Mouse (Mus musculus): ENCODE data around the gene Plin2.
"Not testable (repeated sequence)": the region's sequence is repeated elsewhere in the genome, so short reads cannot be mapped to it uniquely, and the experiment has no call there.

Gene Plin2

DNA sequence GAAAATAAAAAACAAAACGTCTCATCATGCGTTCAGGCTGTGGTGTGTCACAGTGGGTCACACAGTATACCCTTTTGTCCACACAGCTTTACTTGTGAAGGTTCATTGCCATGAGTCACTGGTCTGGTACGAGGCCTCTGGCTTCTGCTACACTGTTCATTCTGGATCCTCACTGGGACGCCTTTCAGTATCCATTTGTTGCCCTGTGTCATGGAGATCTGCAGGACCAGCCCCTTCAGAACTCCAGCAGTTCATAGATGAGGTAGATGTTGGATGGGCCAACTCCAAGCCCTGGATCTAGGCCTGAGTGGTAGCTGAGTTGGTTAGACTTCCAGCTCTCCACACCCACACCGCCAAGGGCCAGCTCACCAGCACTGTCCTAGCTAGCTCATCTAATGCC lies 13.9 kb upstream of the Plin2 start:
- DNase-seq (ENCODE audit: extremely low spot score), result no peak

GRCm38 (mm10) chr4:86683280-86683679 lies 13.4 kb upstream of the Plin2 start:
- no peak for DNase-seq (ENCODE audit: extremely low spot score)

DNA sequence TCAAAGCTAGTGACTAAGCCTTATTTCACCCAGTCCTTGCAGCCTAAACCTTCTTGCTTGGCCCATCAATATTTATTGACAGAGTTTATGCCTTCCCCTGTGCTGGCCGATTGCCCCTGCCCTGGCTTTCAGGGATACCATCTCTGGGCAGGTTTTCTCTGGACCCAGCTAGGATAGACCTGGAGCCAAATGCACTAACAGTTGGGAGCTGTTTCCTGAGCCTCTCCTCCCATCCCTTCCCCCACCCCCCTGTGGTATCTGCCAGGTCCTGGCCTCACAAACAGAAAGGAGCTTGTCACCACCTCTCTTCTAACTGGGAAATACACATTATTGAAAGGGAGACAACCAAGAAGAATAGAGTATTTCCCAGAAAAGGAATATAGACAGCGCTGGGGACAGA lies 12.0 kb upstream of the Plin2 start:
- DNase-seq (ENCODE audit: extremely low spot score), result no peak

GRCm38 (mm10) chr4:86681421-86681820 lies 11.6 kb upstream of the Plin2 start:
- no peak for DNase-seq (ENCODE audit: extremely low spot score)

- DNase-seq (ENCODE audit: extremely low spot score), result no peak
These were observed 9.8 kb upstream of the Plin2 start for GRCm38 (mm10) chr4:86679686-86680085.

GRCm38 (mm10) chr4:86676756-86677155 lies 6.9 kb upstream of the Plin2 start:
- no peak for DNase-seq (ENCODE audit: extremely low spot score)

DNA sequence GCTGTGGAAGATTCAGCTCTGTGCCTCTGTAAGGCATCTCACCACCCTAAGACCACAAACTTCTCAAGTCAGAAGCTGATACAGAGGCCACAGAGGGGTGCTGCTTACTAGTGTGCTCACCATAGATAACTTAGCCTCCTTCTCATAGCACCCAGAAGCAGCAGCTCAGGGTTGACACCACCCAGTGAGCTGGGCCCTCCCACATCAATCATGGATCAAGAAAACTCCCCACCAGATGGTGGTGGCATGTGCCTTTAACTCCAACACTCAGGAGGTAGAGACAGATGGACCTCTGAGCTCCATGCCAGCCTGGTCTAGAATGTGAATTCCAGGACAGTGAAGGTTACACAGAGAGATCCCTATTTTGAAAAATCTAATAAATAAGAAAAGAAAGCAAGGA lies 4.9 kb upstream of the Plin2 start:
- not testable (repeated sequence) for DNase-seq (ENCODE audit: extremely low spot score)

- DNase-seq (ENCODE audit: extremely low spot score), result not testable (repeated sequence)
These were observed 4.3 kb upstream of the Plin2 start for GRCm38 (mm10) chr4:86674150-86674549.

DNA sequence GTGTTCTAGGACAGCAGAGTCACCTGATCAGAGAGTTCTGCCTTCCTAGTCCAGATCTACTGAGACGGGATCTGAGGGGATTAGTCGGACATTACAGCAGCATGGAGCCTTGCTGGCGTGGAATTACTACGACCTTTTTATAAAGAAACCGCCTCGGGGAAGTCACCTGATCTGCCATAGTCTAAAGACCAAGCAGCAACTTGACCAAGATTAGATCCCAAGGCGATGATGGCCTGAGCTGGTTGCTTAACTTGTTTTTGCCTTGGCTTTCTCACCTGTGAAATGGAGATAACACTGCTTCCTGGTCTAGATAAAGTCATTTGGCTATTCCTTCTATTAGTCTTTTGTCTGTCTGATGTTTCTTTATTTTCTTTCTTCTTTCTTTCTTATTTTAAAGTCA lies 2.6 kb upstream of the Plin2 start:
- DNase-seq (ENCODE audit: extremely low spot score), result no peak

GRCm38 (mm10) chr4:86671803-86672202 lies 1.9 kb upstream of the Plin2 start:
- DNase-seq (ENCODE audit: extremely low spot score), result peak; percentile 47

DNA sequence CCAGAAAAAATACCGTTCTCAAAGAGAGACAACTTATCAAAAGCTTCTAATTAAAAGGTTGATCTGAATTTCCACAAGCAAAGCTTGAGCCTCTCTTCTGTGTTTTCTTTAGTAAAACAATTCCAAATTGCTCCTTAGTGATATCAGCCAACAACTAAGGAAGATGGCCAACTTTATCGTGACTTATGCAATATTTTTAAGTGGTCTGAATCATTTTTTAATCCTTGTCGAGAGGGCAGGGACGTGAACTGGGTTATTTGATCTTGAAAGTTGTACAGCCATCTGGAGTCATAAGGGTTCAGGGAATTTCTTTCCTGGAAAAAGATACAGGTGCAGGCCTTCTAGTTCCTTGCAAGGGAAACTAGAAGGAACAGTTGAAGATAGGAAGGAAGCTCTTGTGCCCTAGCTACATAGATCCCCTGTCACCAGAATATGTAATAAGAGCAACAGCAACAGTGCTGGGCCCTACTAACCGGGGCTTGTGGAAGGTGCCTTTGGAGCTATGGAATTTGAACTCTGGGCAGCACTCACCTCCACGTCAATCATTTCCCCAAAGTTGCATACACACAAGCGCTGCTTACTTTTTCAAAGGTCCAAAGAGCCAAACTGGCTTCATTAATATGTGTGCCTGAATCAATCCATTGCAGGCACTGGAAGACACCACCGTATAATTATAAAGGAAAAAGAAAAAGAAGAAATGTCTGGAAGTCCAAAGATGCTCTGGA lies 884 bp upstream of the Plin2 start:
- no peak for DNase-seq (ENCODE audit: extremely low spot score)

GRCm38 (mm10) chr4:86669241-86669753 lies 563 bp downstream of the Plin2 start:
- DNase-seq (ENCODE audit: extremely low spot score), result peak; percentile 31

GRCm38 (mm10) chr4:86668290-86669000 lies 1.4 kb downstream of the Plin2 start:
- no peak for DNase-seq (ENCODE audit: extremely low spot score)

- DNase-seq (ENCODE audit: extremely low spot score), result no peak
These were observed 4.3 kb downstream of the Plin2 start for GRCm38 (mm10) chr4:86665596-86665995.

- DNase-seq (ENCODE audit: extremely low spot score), result no peak
These were observed 5.9 kb downstream of the Plin2 start for GRCm38 (mm10) chr4:86663919-86664318.

DNA sequence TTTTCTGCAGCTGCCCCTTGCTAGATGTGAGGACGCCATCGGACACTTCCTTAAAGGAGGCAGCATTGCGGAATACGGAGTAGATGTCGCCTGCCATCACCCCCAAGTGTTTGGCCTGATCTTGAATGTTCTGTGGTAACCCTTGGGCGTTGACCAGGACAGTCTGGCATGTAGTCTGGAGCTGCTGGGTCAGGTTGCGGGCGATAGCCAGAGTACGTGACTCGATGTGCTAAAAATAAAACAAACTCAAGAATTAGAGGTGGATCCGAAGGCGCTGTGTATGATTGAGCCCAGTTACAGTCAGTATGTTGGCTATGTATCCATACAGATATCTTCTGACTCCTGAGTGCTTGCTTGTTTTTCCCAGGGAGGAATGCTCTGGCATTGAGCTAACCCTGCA lies 12.7 kb downstream of the Plin2 start:
- DNase-seq (ENCODE audit: extremely low spot score), result no peak

GRCm38 (mm10) chr4:86656410-86656809 lies 13.4 kb downstream of the Plin2 start:
- not testable (repeated sequence) for DNase-seq (ENCODE audit: extremely low spot score)

DNA sequence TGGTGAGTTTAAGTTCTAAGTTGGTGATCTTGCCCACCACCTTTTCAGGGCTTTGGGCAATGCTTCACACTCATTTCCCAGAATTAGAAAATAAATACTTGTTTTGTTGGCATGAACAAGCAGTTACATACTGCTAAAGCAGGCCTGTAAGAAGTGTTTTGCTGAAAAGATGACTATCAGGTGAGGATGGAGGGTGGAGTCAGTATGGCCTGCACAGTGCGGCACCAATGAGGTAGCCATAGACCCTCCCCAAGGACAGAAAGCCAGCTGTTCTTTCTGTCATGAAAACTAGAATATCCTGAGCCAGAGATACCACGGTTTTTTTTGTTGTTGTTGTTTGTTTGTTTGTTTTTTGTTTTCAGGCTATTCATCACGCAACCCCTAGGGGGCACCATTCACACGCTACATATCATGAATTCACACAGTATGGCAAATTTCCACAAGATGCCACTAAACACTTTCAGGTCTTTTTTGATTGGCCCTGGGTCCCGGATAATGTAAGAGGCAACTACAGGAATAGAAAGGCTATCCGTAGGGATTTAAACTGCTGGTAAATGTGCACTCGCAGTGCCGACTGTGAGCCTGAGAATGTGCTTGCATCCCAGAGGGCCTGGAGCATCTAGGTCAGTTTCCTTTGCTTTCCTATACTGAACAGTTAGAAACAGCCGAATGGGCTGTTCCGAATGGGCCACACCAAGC lies 18.0 kb downstream of the Plin2 start:
- peak; percentile 17 for DNase-seq (ENCODE audit: extremely low spot score)

GRCm38 (mm10) chr4:86648394-86648793 lies 21.5 kb downstream of the Plin2 start:
- DNase-seq (ENCODE audit: extremely low spot score), result not testable (repeated sequence)

DNA sequence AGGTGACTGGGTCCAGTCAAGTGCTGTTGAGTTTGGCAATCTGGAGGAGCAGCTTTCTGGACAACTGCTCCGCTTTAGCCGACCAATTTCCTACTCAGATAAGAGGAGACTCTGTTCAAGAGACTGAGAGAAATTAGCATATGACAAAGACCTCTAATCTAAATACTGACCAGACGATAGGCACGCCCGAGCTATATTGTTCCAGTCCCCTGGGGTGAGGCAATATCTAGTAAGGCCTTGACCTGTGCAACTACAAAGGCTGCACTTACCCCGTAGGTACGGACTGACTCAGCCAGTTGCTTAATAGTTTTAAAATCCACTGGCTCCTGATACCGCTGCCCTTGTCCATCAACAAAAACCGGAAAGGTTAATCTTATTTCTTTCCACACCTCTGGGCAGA lies 32.3 kb downstream of the Plin2 start:
- not testable (repeated sequence) for DNase-seq (ENCODE audit: extremely low spot score)

- DNase-seq (ENCODE audit: extremely low spot score), result not testable (repeated sequence)
These were observed 35.0 kb downstream of the Plin2 start for GRCm38 (mm10) chr4:86634873-86635272.

DNA sequence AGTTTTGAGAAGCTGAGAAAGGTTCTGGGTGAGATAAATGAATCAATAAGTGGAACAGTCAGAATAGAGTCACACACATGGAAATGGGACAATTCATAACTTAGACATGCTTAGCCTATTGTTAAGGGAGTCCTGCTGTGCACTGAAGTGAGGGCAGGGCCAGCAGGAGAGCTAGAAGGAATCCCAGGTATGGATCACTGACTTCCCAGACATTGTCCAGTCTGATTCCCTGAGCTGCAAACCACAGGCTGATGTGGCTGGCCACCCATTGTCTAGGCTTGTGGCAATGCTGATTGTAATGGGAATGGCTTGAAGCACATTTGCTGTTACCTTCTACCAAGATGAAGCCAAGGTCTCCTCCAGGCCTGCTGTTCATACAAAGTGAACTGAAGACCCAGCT lies 35.5 kb downstream of the Plin2 start:
- not testable (repeated sequence) for DNase-seq (ENCODE audit: extremely low spot score)

All from embryo, embryonic 9.5 days (tissue).